Mouse (Mus musculus): Measurements from ENCODE around the gene Gm20538. TPM values are rescaled to one million over a fixed set of nuclear protein-coding genes. Genes with fewer than 3 reads are reported as not detected.

Gene Gm20538
- total RNA-seq, 2 experiments from 2014 or later = not detected

DNA sequence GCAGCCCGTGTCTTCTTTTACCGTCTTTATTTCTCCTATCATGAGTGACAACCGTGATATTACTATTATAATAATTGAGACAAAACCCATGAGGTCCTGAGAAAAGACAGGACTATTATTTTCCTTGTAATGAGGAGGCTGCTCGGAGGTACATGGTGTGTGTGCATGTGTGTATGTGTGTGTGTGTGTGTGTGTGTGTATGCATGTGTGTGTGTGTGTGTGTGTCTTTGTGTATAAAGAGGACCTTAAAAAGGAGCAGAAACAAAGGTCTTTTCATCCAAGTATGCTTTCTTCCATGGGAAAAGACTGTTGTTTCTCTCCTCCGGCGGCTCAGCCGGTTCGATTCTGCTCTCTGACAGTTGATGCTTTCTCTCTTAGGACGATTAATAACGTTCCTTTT lies 55.7 kb downstream of the Gm20538 start:
- ATAC-seq (replicated peaks; ENCODE audit: low FRiP score, poor library complexity, severe bottlenecking) = no peak

DNA sequence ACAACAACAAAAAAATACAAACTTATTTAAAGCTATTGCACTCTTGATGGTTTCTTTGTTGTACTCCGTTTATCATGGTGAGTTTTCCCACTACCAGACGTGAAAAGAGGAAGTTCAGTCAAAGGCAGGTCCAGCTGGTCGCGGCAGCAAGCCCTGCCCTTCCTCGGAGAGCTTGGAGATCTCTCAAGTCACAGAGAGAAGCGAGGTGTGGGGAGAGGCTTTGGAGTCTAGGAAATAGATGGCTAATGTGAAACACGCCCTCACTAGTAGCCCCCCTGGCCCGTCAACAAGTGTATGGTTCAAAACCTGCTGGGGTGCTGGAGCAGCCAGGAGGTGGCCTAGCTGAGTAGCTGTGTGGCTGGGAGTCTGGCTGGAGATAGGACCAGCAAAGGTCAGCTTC lies 56.1 kb downstream of the Gm20538 start:
- no peak for ATAC-seq (replicated peaks; ENCODE audit: low FRiP score, poor library complexity, severe bottlenecking)

Other genes with a start within 250 kb of the Gm20538 start
- not detected in 2 replicates for gene Scd4, start 219.7 kb downstream of the Gm20538 start, total RNA-seq (2015; ENCODE audit: low replicate concordance)
- 2.1 TPM in 1 of 2 replicates, not detected in the other for gene Scd4, start 219.7 kb downstream of the Gm20538 start, total RNA-seq (2017; ENCODE audit: low replicate concordance)
- gene Scd1, start 145.0 kb downstream of the Gm20538 start, total RNA-seq (2015; ENCODE audit: low replicate concordance) = 29.2 and 33.1 TPM in 2 replicates
- gene Scd1, start 145.0 kb downstream of the Gm20538 start, total RNA-seq (2017; ENCODE audit: low replicate concordance) = 9.8 and 17.3 TPM in 2 replicates
- gene Wnt8b, start 59.4 kb downstream of the Gm20538 start, total RNA-seq (2015; ENCODE audit: low replicate concordance) = not detected in 2 replicates
- gene Wnt8b, start 59.4 kb downstream of the Gm20538 start, total RNA-seq (2017; ENCODE audit: low replicate concordance) = not detected in 2 replicates
- gene Sec31b, start 7.0 kb downstream of the Gm20538 start, total RNA-seq (2015; ENCODE audit: low replicate concordance) = 0.36 and 1.3 TPM in 2 replicates
- 0.26 TPM in 1 of 2 replicates, not detected in the other for gene Sec31b, start 7.0 kb downstream of the Gm20538 start, total RNA-seq (2017; ENCODE audit: low replicate concordance)
- gene Ndufb8, start 2.6 kb upstream of the Gm20538 start, total RNA-seq (2015; ENCODE audit: low replicate concordance) = 115 and 143 TPM in 2 replicates
- gene Ndufb8, start 2.6 kb upstream of the Gm20538 start, total RNA-seq (2017; ENCODE audit: low replicate concordance) = 56.9 and 85.0 TPM in 2 replicates
- gene Hif1an, start 10.0 kb upstream of the Gm20538 start, total RNA-seq (2015; ENCODE audit: low replicate concordance) = 1.8 and 2.5 TPM in 2 replicates
- 3.6 and 5.8 TPM in 2 replicates for gene Hif1an, start 10.0 kb upstream of the Gm20538 start, total RNA-seq (2017; ENCODE audit: low replicate concordance)
- not detected in 2 replicates for gene Pax2, start 203.2 kb upstream of the Gm20538 start, total RNA-seq (2015; ENCODE audit: low replicate concordance)
- gene Pax2, start 203.2 kb upstream of the Gm20538 start, total RNA-seq (2017; ENCODE audit: low replicate concordance) = not detected in 2 replicates